26 mouse cellular contexts compared by ENCODE assay signal in genomic region chr12:73140732-73141131, GRCm38 (mm10). TPM values are rescaled to one million over a fixed set of nuclear protein-coding genes. Genes with fewer than 3 reads are reported as not detected.
DNase-seq lines count a peak whose midpoint lies in the region; ATAC-seq and TF ChIP-seq lines count a peak whose summit lies in the region.
"Had no signal": no experiment of that assay in that cellular context is flagged by ENCODE, and none has a peak within 500 bp of the region (broad histone marks: within the 10 kb centered on the region; RNA-seq: fewer than 3 reads in every experiment).

No protein-coding gene starts in this region.

- no peak for DNase-seq in liver, embryonic 14.5 days (ENCODE audit: low read depth in 3 of 3, low spot score in 3 of 3)
- no peak for DNase-seq in liver, postnatal 0 days
- DNase-seq in 3T3-L1 (ENCODE audit: low read depth, low spot score) (peak; percentile 63), 416B (ENCODE audit: low read depth) (peak; percentile 44), adipocyte (ENCODE audit: low spot score) (peak; percentile 37)
- DNase-seq in right cerebral cortex, adult 18-20 months = no peak
- DNase-seq in lung, postnatal 0 days (ENCODE audit: low spot score) = no peak
- DNase-seq: adrenal gland, adult 2 months; adrenal gland, postnatal 10 days; adrenal gland, postnatal 25 days; cerebellum, adult 11 months; cerebellum, adult 18-20 months; cerebellum, adult 8-10 months; cerebellum, adult 9-11 months; cerebellum, postnatal 14 days; cerebellum, postnatal 36 days; embryo, embryonic 11 days had no signal

- H3K4me1 ChIP-seq in liver, embryonic 14.5 days (replicated peaks; ENCODE audit: control insufficient read depth in 2 of 2, insufficient read depth in 2 of 2, low read length in 1 of 2) = no peaks in the 10 kb centered on the region
- H3K4me1 ChIP-seq in liver, postnatal 0 days (ENCODE audit: insufficient read depth) = no peaks in the 10 kb centered on the region
- H3K4me1 ChIP-seq in lung, postnatal 0 days (ENCODE audit: insufficient read depth, low read depth, low read length) = no peaks in the 10 kb centered on the region
- H3K4me1 ChIP-seq: embryonic facial prominence, embryonic 13.5 days; embryonic facial prominence, embryonic 15.5 days; forebrain, embryonic 10.5 days; forebrain, embryonic 12.5 days had no signal

- TF ChIP-seq CTCF in liver, embryonic 14.5 days (IDR thresholded peaks at IDR 0.05; ENCODE audit: low read depth) = no peak
- no peak for TF ChIP-seq CTCF in liver, postnatal 0 days (IDR thresholded peaks at IDR 0.05; ENCODE audit: low read depth)
- TF ChIP-seq CTCF in lung, postnatal 0 days (IDR thresholded peaks at IDR 0.05) = no peak

- no peak overlapping the region for H3K4me3 ChIP-seq in liver, embryonic 14.5 days (ENCODE audit: insufficient read depth in 1 of 2, low read depth in 2 of 2, low read length in 2 of 2)
- H3K4me3 ChIP-seq in liver, postnatal 0 days (ENCODE audit: low read depth, low read length) = no peak overlapping the region
- no peak overlapping the region for H3K4me3 ChIP-seq in lung, postnatal 0 days (ENCODE audit: low read depth, low read length)
- H3K4me3 ChIP-seq: embryonic facial prominence, embryonic 13.5 days; embryonic facial prominence, embryonic 15.5 days; erythroblast, embryonic 14.5 days; forebrain, embryonic 10.5 days; forebrain, embryonic 12.5 days had no signal

- no peaks in the 10 kb centered on the region for H3K27me3 ChIP-seq in liver, embryonic 14.5 days (ENCODE audit: control insufficient read depth, insufficient read depth, low read length)
- no peaks in the 10 kb centered on the region for H3K27me3 ChIP-seq in liver, postnatal 0 days (ENCODE audit: insufficient read depth, low read length)
- H3K27me3 ChIP-seq in lung, postnatal 0 days (replicated peaks; ENCODE audit: insufficient read depth, low read length) = no peaks in the 10 kb centered on the region
- H3K27me3 ChIP-seq: embryonic facial prominence, embryonic 13.5 days; embryonic facial prominence, embryonic 15.5 days; forebrain, embryonic 12.5 days; Patski had no signal

- TF ChIP-seq EP300 in liver, embryonic 14.5 days (IDR thresholded peaks at IDR 0.05; ENCODE audit: low read depth) = no peak
- TF ChIP-seq EP300 in liver, postnatal 0 days (IDR thresholded peaks at IDR 0.05; ENCODE audit: low read depth) = no peak
- no peak for TF ChIP-seq EP300 in lung, postnatal 0 days (IDR thresholded peaks at IDR 0.05)

- WGBS in liver, embryonic 14.5 days (ENCODE audit: insufficient replicate concordance) = 72% methylated on average over 3 of the region's 3 CpGs
- WGBS in liver, postnatal 0 days (ENCODE audit: insufficient replicate concordance) = 66% methylated on average over 3 of the region's 3 CpGs
- 78% methylated on average over 3 of the region's 3 CpGs for WGBS in lung, postnatal 0 days

- H3K27ac ChIP-seq in liver, embryonic 14.5 days = no peak overlapping the region
- H3K27ac ChIP-seq in liver, postnatal 0 days (ENCODE audit: low read depth) = no peak overlapping the region
- H3K27ac ChIP-seq in lung, postnatal 0 days (ENCODE audit: low read length) = no peak overlapping the region
- H3K27ac ChIP-seq: embryonic facial prominence, embryonic 13.5 days; embryonic facial prominence, embryonic 15.5 days; forebrain, embryonic 10.5 days; forebrain, embryonic 12.5 days had no signal

- H3K9ac ChIP-seq in liver, embryonic 14.5 days (replicated peaks) = no peak overlapping the region
- no peak overlapping the region for H3K9ac ChIP-seq in liver, postnatal 0 days (replicated peaks)
- H3K9ac ChIP-seq in lung, postnatal 0 days (replicated peaks; ENCODE audit: low read depth) = no peak overlapping the region
- H3K9ac ChIP-seq: embryonic facial prominence, embryonic 13.5 days; embryonic facial prominence, embryonic 15.5 days; forebrain, embryonic 12.5 days had no signal

- H3K9me3 ChIP-seq in liver, embryonic 14.5 days (ENCODE audit: control insufficient read depth, low read length) = no peaks in the 10 kb centered on the region
- no peaks in the 10 kb centered on the region for H3K9me3 ChIP-seq in liver, postnatal 0 days (ENCODE audit: low read length)
- no peaks in the 10 kb centered on the region for H3K9me3 ChIP-seq in lung, postnatal 0 days (ENCODE audit: low read length)
- H3K9me3 ChIP-seq: embryonic facial prominence, embryonic 15.5 days; forebrain, embryonic 12.5 days had no signal

- H3K36me3 ChIP-seq in liver, embryonic 14.5 days (replicated peaks; ENCODE audit: control insufficient read depth, insufficient read depth, low read depth) = no peaks in the 10 kb centered on the region
- H3K36me3 ChIP-seq in liver, postnatal 0 days (replicated peaks; ENCODE audit: insufficient read depth, low read length) = no peaks in the 10 kb centered on the region
- H3K36me3 ChIP-seq in lung, postnatal 0 days (ENCODE audit: insufficient read depth, low read length) = no peaks in the 10 kb centered on the region
- H3K36me3 ChIP-seq: embryonic facial prominence, embryonic 15.5 days; forebrain, embryonic 12.5 days had no signal

- H3K4me2 ChIP-seq in liver, embryonic 14.5 days (ENCODE audit: low read depth) = no peak overlapping the region
- H3K4me2 ChIP-seq in liver, postnatal 0 days (ENCODE audit: low read depth, low read length) = no peak overlapping the region
- H3K4me2 ChIP-seq in lung, postnatal 0 days (replicated peaks; ENCODE audit: low read depth, low read length) = no peak overlapping the region
- H3K4me2 ChIP-seq: embryonic facial prominence, embryonic 13.5 days; embryonic facial prominence, embryonic 15.5 days; forebrain, embryonic 12.5 days had no signal

- ATAC-seq in liver, embryonic 14.5 days (ENCODE audit: insufficient read depth) = peak; percentile 60; the same call in 1 of the 2 replicates
- no peak for ATAC-seq in liver, postnatal 0 days
- ATAC-seq in lung, postnatal 0 days = no peak
- ATAC-seq: activated CD4-positive, CD25-positive, alpha-beta regulatory T cell, adult 4 months; forebrain, embryonic 14.5 days; forebrain, embryonic 16.5 days; Patski had no signal

RNA-seq across cellular contexts. Expression of gene Mnat1, which starts 17.2 kb away (rescaled TPM):
- 4.3 and 6.7 TPM in 2 replicates for polyA plus RNA-seq in liver, embryonic 14.5 days (2012; rRNA removed)
- polyA plus RNA-seq in liver, embryonic 14.5 days (2014; fragmentation: Nextera tagmentation; extraction: Ambion mirVana) = 11.8 and 12.4 TPM in 2 replicates
- polyA plus RNA-seq in liver, postnatal 0 days (2015; fragmentation: Nextera tagmentation; extraction: Ambion mirVana) = 8.6 and 8.9 TPM in 2 replicates
- 23.0 and 25.8 TPM in 2 replicates for polyA plus RNA-seq in lung, postnatal 0 days (2015; fragmentation: Nextera tagmentation; extraction: Ambion mirVana)

RNA-seq across cellular contexts. Expression of gene Six4, which starts 27.5 kb away (rescaled TPM):
- polyA plus RNA-seq in liver, embryonic 14.5 days (2012; rRNA removed) = 0.01 and 0.02 TPM in 2 replicates
- polyA plus RNA-seq in liver, embryonic 14.5 days (2014; fragmentation: Nextera tagmentation; extraction: Ambion mirVana) = not detected in 2 replicates
- not detected in 2 replicates for polyA plus RNA-seq in liver, postnatal 0 days (2015; fragmentation: Nextera tagmentation; extraction: Ambion mirVana)
- polyA plus RNA-seq in lung, postnatal 0 days (2015; fragmentation: Nextera tagmentation; extraction: Ambion mirVana) = 0.88 and 1.2 TPM in 2 replicates

Comparison
In these comparisons a context has a peak if more than half of its experiments do, and no peak if none do; other contexts are left out.
1. DNase-seq: peak in 3T3-L1 (single experiment), 416B (single experiment) and adipocyte (single experiment); none in liver, embryonic 14.5 days (0 of 3), liver, postnatal 0 days (single experiment), right cerebral cortex, adult 18-20 months (single experiment) and lung, postnatal 0 days (single experiment).